Mouse (Mus musculus) liver, embryonic 12.5 days (tissue): Measurements from ENCODE around the gene Oprd1. TPM values are rescaled to one million over a fixed set of nuclear protein-coding genes. Genes with fewer than 3 reads are reported as not detected.

Experiments used
- ATAC-seq: fragments of 200-750 bp; cut with Nextera tagmentation; 2 replicates; pipeline ENCODE4 v1.8.0; 2017; ENCODE audit warnings: moderate number of reproducible peaks, mild to moderate bottlenecking, moderate library complexity
- H3K27ac ChIP-seq: fragments of 300-500 bp; sonication (generic); 2 replicates; pipeline ENCODE4 v1.5.1; 2016; ENCODE audit warnings: mild to moderate bottlenecking
- H3K27me3 ChIP-seq: fragments of 300-500 bp; sonication (generic); replicated peaks from 2 replicates; pipeline ENCODE4 v1.6.1; 2016; ENCODE audit warnings: mild to moderate bottlenecking, moderate library complexity
- H3K36me3 ChIP-seq: fragments of 300-500 bp; sonication (generic); 2 replicates; pipeline ENCODE4 v1.6.1; 2016; ENCODE audit warnings: mild to moderate bottlenecking, moderate library complexity
- H3K4me1 ChIP-seq: fragments of 300-500 bp; sonication (generic); 2 replicates; pipeline ENCODE4 v1.6.1; 2016
- H3K4me2 ChIP-seq: fragments of 300-500 bp; sonication (generic); 2 replicates; pipeline ENCODE4 v1.6.1; 2016; ENCODE audit warnings: mild to moderate bottlenecking, moderate library complexity
- H3K4me3 ChIP-seq: fragments of 300-500 bp; sonication (generic); 2 replicates; pipeline ENCODE4 v1.5.1; 2016; ENCODE audit warnings: mild to moderate bottlenecking, moderate library complexity
- H3K9ac ChIP-seq: fragments of 300-500 bp; sonication (generic); 2 replicates; pipeline ENCODE4 v1.6.1; 2016; ENCODE audit warnings: mild to moderate bottlenecking, moderate library complexity
- H3K9me3 ChIP-seq: fragments of 300-500 bp; sonication (generic); replicated peaks from 2 replicates; pipeline ENCODE4 v1.6.1; 2016; ENCODE audit warnings: mild to moderate bottlenecking, moderate library complexity
- WGBS: fragments of 180-500 bp; shearing (Covaris S2); methylation state at CpG from one replicate; pipeline ENCODE4 v1.1.7; 2016; ENCODE audit not compliant: insufficient replicate concordance; 5-methylcytosine and 5-hydroxymethylcytosine counted together
- polyA plus RNA-seq: library from polyadenylated mRNA; unstranded; fragments of >200 nt; fragmentation: Nextera tagmentation; extraction: Ambion mirVana; gene quantifications from 2 replicates; pipeline ENCODE4 v1.2.1, GENCODE M21; 2016

The Oprd1 gene
- polyA plus RNA-seq = 0.24 and 0.39 TPM in 2 replicates

GRCm38 (mm10) chr4:132144080-132144841 lies at the start of gene Oprd1:
Gene Oprd1 (minus strand): TSS chr4:132144486.
- peaks cover 79% of the 10 kb centered on the region for H3K27me3 ChIP-seq
- ATAC-seq = no peak
- no peak within 1 kb of the TSS for H3K9ac ChIP-seq
- no peak within 1 kb of the TSS for H3K27ac ChIP-seq
- no peaks in the 10 kb centered on the region for H3K9me3 ChIP-seq
- H3K36me3 ChIP-seq = no peaks in the 10 kb centered on the region
- H3K4me1 ChIP-seq = peaks cover 15% of the 10 kb centered on the region
- H3K4me3 ChIP-seq = peak within 1 kb of the TSS; percentile 44
- 2% methylated on average over 82 of the region's 89 CpGs for WGBS
- H3K4me2 ChIP-seq = peak within 1 kb of the TSS; percentile 62

GRCm38 (mm10) chr4:132187826-132188401 lies 43.6 kb upstream of the Oprd1 start:
- Histone ChIP-seq H3K9me3 (no peaks in the 10 kb centered on the region), H3K4me1 (no peaks in the 10 kb centered on the region), H3K9ac (no peak overlapping the region), H3K36me3 (peaks cover 88% of the 10 kb centered on the region), H3K27ac (no peak overlapping the region), H3K27me3 (no peaks in the 10 kb centered on the region), H3K4me2 (no peak overlapping the region), H3K4me3 (no peak overlapping the region)
- 92% methylated on average over 2 of the region's 2 CpGs for WGBS
- ATAC-seq = no peak

GRCm38 (mm10) chr4:132183162-132183561 lies 38.9 kb upstream of the Oprd1 start:
- ATAC-seq = no peak
- no peaks in the 10 kb centered on the region for H3K9me3 ChIP-seq
- peaks cover 65% of the 10 kb centered on the region for H3K36me3 ChIP-seq
- no peak overlapping the region for H3K9ac ChIP-seq
- H3K4me2 ChIP-seq = no peak overlapping the region
- no peaks in the 10 kb centered on the region for H3K4me1 ChIP-seq
- 89% methylated on average over 3 of the region's 3 CpGs for WGBS
- no peaks in the 10 kb centered on the region for H3K27me3 ChIP-seq
- H3K4me3 ChIP-seq = no peak overlapping the region
- H3K27ac ChIP-seq = no peak overlapping the region

GRCm38 (mm10) chr4:132181721-132182658 lies 37.7 kb upstream of the Oprd1 start:
- Histone ChIP-seq H3K4me3 (no peak overlapping the region), H3K27me3 (no peaks in the 10 kb centered on the region), H3K27ac (no peak overlapping the region), H3K9ac (no peak overlapping the region), H3K4me1 (no peaks in the 10 kb centered on the region), H3K4me2 (no peak overlapping the region), H3K9me3 (no peaks in the 10 kb centered on the region), H3K36me3 (peaks cover 54% of the 10 kb centered on the region)
- ATAC-seq = no peak
- WGBS = 69% methylated on average over 22 of the region's 22 CpGs

- Histone ChIP-seq H3K9me3 (no peaks in the 10 kb centered on the region), H3K27me3 (no peaks in the 10 kb centered on the region), H3K9ac (no peak overlapping the region), H3K36me3 (peaks cover 43% of the 10 kb centered on the region), H3K27ac (no peak overlapping the region), H3K4me3 (no peak overlapping the region), H3K4me1 (no peaks in the 10 kb centered on the region), H3K4me2 (no peak overlapping the region)
- no peak for ATAC-seq
- 74% methylated on average over 9 of the region's 9 CpGs for WGBS
Observed at GRCm38 (mm10) chr4:132180710-132181109, 36.4 kb upstream of the Oprd1 start.

DNA sequence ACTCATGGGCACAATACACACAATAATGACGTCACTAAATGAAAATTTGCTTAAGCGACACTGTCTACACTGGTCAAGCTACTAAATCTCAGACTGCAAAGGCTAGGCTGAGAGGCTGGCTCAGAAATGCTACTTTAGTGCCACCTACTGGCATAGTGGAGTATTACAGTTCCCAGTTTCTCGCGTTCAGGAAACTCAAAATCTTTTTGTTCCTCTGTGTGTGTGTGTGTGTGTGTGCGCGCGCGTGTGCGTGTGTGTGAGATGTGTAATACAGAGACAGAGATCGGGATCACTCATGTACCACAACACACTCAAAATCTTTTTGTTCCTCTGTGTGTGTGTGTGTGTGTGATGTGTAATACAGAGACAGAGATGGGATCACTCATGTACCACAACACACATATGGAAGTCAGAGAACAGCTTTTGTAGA lies 34.4 kb upstream of the Oprd1 start:
- H3K36me3 ChIP-seq = peaks cover 25% of the 10 kb centered on the region
- H3K4me2 ChIP-seq = no peak overlapping the region
- no peak overlapping the region for H3K27ac ChIP-seq
- no peaks in the 10 kb centered on the region for H3K4me1 ChIP-seq
- no peak overlapping the region for H3K4me3 ChIP-seq
- WGBS = 8% methylated on average over 10 of the region's 10 CpGs
- ATAC-seq = peak; percentile 65
- H3K27me3 ChIP-seq = peaks cover 5% of the 10 kb centered on the region
- H3K9ac ChIP-seq = no peak overlapping the region
- H3K9me3 ChIP-seq = no peaks in the 10 kb centered on the region

DNA sequence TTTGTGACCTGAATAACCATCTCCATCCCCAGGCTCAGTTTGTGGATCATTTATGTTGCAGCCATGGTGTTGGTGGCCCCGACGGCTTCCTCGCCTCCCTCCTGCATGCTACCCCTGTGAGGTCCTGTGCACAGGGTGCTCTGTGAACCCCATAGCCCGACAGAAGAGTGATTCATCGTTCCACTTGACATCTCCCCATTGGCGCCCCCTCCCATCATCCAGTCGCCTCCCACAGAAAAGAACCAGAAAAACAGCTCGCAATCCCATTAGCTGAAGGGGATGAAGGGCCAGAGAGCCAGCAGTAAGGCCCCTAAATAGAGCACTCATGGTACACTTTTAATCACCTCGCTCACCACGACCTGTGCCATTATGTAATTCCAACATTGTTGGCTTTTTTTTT lies 32.2 kb upstream of the Oprd1 start:
- H3K27ac ChIP-seq = no peak overlapping the region
- peaks cover 17% of the 10 kb centered on the region for H3K27me3 ChIP-seq
- H3K4me1 ChIP-seq = no peaks in the 10 kb centered on the region
- H3K9ac ChIP-seq = no peak overlapping the region
- H3K4me3 ChIP-seq = no peak overlapping the region
- no peaks in the 10 kb centered on the region for H3K9me3 ChIP-seq
- peaks cover 6% of the 10 kb centered on the region for H3K36me3 ChIP-seq
- no peak overlapping the region for H3K4me2 ChIP-seq
- 53% methylated on average over 10 of the region's 10 CpGs for WGBS
- no peak for ATAC-seq

DNA sequence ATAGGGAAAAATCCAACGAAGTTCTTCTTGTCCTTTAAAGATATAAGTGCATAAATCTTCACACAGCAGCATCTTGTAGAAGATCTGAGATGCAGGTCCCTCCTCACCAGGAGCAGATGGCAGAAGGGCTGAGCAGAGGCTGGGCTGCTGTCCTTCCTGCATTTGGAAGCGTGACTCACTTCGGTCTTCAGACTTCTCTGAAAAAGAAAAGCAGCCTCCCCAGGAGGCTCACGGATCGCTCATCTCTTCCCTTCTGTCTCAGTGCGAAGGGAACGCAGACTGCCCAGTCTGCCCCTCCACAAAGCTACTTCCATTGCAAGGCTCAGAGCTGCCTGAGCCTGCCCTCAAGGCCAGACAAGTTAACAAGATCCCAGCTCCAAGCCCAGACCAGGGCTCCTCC lies 26.6 kb upstream of the Oprd1 start:
- Histone ChIP-seq H3K36me3 (no peaks in the 10 kb centered on the region), H3K4me3 (no peak overlapping the region), H3K9ac (no peak overlapping the region), H3K27me3 (peaks cover 23% of the 10 kb centered on the region), H3K4me1 (no peaks in the 10 kb centered on the region), H3K9me3 (no peaks in the 10 kb centered on the region), H3K27ac (no peak overlapping the region), H3K4me2 (no peak overlapping the region)
- ATAC-seq = no peak
- 33% methylated on average over 7 of the region's 7 CpGs for WGBS

GRCm38 (mm10) chr4:132169761-132170160 lies 25.5 kb upstream of the Oprd1 start:
- peaks cover 23% of the 10 kb centered on the region for H3K27me3 ChIP-seq
- 58% methylated on average over 5 of the region's 5 CpGs for WGBS
- no peaks in the 10 kb centered on the region for H3K9me3 ChIP-seq
- no peak overlapping the region for H3K27ac ChIP-seq
- no peak overlapping the region for H3K4me3 ChIP-seq
- H3K36me3 ChIP-seq = no peaks in the 10 kb centered on the region
- H3K4me1 ChIP-seq = no peaks in the 10 kb centered on the region
- no peak overlapping the region for H3K9ac ChIP-seq
- ATAC-seq = no peak
- no peak overlapping the region for H3K4me2 ChIP-seq

DNA sequence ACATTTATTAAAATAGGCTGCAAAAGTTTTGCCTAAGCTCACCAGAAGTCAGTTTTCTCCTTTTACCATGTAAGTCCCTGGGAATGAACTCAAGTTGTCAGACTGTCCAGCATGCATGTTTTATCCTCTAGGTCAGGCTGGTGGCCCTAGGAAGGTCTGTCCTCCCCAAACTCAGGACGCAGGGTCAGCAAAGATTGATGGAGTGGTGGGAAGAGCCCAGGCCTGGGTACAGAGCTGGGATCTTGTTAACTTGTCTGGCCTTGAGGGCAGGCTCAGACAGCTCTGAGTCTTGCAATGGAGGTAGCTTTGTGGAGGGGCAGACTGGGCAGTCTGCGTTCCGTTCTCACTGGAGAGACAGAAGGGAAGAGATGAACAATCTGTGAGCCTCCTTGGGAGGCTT lies 25.0 kb upstream of the Oprd1 start:
- Histone ChIP-seq H3K4me3 (no peak overlapping the region), H3K9ac (no peak overlapping the region), H3K27ac (no peak overlapping the region), H3K27me3 (peaks cover 23% of the 10 kb centered on the region), H3K4me2 (no peak overlapping the region), H3K4me1 (no peaks in the 10 kb centered on the region), H3K36me3 (no peaks in the 10 kb centered on the region), H3K9me3 (no peaks in the 10 kb centered on the region)
- WGBS = 69% methylated on average over 3 of the region's 3 CpGs
- no peak for ATAC-seq

- no peak overlapping the region for H3K9ac ChIP-seq
- no peaks in the 10 kb centered on the region for H3K36me3 ChIP-seq
- WGBS = 71% methylated on average over 3 of the region's 3 CpGs
- no peak overlapping the region for H3K27ac ChIP-seq
- H3K9me3 ChIP-seq = no peaks in the 10 kb centered on the region
- peaks cover 12% of the 10 kb centered on the region for H3K27me3 ChIP-seq
- ATAC-seq = no peak
- H3K4me1 ChIP-seq = no peaks in the 10 kb centered on the region
- no peak overlapping the region for H3K4me3 ChIP-seq
- H3K4me2 ChIP-seq = no peak overlapping the region
Observed at GRCm38 (mm10) chr4:132167436-132167835, 23.1 kb upstream of the Oprd1 start.
